Mouse (Mus musculus): ENCODE results near the gene Hacd4. TPM values are rescaled to one million over a fixed set of nuclear protein-coding genes. Genes with fewer than 3 reads are reported as not detected.
"Not testable (repeated sequence)": the region's sequence is repeated elsewhere in the genome, so short reads cannot be mapped to it uniquely, and the experiment has no call there.

Gene Hacd4
- polyA plus RNA-seq, 1 experiment from 2014 or later, result 2.1 TPM

DNA sequence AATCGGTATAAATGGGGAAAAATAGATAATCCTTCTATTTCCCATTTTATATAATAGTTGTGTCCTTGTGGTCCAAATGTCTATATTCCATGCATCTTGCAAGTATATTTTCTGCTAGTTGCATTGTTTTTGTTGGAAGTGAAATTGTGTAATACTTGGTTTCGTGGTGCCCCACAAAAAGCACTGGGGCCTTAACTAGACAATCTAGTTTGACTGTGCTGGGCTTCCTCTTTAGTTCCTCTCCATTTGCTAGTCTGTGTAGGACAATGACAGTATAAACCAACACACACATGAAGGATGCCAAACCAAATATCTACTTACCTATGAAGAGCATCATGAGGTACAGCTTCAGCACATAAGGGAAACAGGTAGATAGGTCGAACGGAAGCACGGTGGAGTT, 19.4 kb downstream of the Hacd4 start:
- WGBS, result 95% methylated on average over 5 of the region's 5 CpGs
- H3K9me3 ChIP-seq (replicated peaks), result no peaks in the 10 kb centered on the region
- H3K4me1 ChIP-seq, result no peaks in the 10 kb centered on the region
- H3K27ac ChIP-seq, result no peak overlapping the region
- H3K36me3 ChIP-seq, result no peaks in the 10 kb centered on the region
- no peaks in the 10 kb centered on the region for H3K27me3 ChIP-seq (ENCODE audit: low read depth, poor library complexity, severe bottlenecking)
- no peak overlapping the region for H3K4me3 ChIP-seq
- DNase-seq (ENCODE audit: low spot score), result no peak

DNA sequence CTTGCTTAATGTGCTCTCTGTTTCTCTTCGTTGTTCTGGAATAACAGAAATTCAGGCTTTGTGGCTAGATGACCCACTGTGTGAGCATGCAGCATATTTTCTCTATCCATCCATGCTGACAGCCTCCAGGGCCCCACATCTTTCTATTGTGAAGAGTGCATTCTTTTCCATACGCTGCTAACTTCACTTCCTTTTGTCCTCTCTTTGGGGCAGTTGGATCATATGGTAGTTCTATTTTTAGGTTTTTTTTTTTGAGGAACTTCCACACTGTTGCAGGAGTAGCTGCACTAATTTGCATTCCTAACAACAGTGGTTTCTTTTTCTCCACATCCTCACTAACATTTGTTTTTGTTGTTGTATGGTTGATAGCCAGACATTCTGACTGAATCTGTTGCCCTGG, 23.7 kb downstream of the Hacd4 start:
- H3K27me3 ChIP-seq (ENCODE audit: low read depth, poor library complexity, severe bottlenecking), result no peaks in the 10 kb centered on the region
- 81% methylated on average over 2 of the region's 2 CpGs for WGBS

DNA sequence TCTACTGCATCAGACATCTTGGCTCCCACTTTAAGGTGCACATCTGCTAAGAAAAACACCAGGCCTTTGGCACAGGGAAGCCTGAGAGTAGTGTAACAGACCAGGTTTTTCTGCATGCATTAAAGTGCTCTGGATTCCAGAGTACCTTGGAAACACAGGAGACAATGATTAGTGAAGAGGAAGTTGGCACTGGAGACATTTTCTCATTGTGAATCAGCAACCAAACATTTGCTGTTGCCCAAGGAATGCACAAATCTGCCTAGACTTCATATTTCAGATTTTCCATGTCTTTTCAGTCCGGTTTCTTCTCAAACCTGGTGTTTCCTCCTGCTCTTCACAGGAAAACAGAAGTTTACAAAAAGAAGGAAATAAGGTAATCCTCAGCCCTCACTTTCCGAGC, 26.4 kb downstream of the Hacd4 start:
- H3K27me3 ChIP-seq (ENCODE audit: low read depth, poor library complexity, severe bottlenecking), result no peaks in the 10 kb centered on the region
- no peaks in the 10 kb centered on the region for H3K4me1 ChIP-seq
- no peak overlapping the region for H3K4me3 ChIP-seq
- H3K27ac ChIP-seq, result no peak overlapping the region
- H3K9me3 ChIP-seq (replicated peaks), result no peaks in the 10 kb centered on the region
- no peak for DNase-seq (ENCODE audit: low spot score)
- 88% methylated on average over 2 of the region's 2 CpGs for WGBS
- peaks cover under 1% of the 10 kb centered on the region; the same call in 1 of the 2 replicates for H3K36me3 ChIP-seq

More for the DNA sequence above, 23.7 kb downstream of the Hacd4 start:
- DNase-seq (ENCODE audit: low spot score), result no peak
- Histone ChIP-seq H3K4me3 (no peak overlapping the region), H3K4me1 (no peaks in the 10 kb centered on the region), H3K36me3 (no peaks in the 10 kb centered on the region), H3K27ac (no peak overlapping the region), H3K9me3 (replicated peaks) (no peaks in the 10 kb centered on the region)

DNA sequence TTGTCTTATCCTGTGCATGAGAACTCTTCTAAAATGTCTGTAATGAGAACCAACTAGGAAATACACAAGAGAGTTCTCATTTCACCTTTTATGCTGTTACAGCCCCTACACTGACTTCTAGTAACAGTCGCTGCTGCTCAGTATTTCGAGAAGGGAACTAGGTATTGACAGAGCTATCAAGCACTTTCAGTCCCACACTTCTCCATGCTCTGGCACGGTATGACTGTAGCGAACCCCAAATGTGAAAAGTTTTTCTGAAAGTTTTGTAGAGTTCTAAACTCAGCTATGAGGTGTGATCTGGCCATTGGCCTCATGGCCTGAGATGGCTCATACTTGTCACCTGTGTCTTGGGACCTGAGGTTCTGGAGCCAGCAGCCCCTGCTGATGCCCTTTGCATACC, 29.4 kb downstream of the Hacd4 start:
- no peak for DNase-seq (ENCODE audit: low spot score)
- no peaks in the 10 kb centered on the region for H3K9me3 ChIP-seq (replicated peaks)
- no peaks in the 10 kb centered on the region for H3K27me3 ChIP-seq (ENCODE audit: low read depth, poor library complexity, severe bottlenecking)
- H3K36me3 ChIP-seq, result peaks cover 3% of the 10 kb centered on the region; the same call in 1 of the 2 replicates
- no peaks in the 10 kb centered on the region for H3K4me1 ChIP-seq
- 96% methylated on average over 4 of the region's 4 CpGs for WGBS
- no peak overlapping the region for H3K27ac ChIP-seq
- H3K4me3 ChIP-seq, result no peak overlapping the region

DNA sequence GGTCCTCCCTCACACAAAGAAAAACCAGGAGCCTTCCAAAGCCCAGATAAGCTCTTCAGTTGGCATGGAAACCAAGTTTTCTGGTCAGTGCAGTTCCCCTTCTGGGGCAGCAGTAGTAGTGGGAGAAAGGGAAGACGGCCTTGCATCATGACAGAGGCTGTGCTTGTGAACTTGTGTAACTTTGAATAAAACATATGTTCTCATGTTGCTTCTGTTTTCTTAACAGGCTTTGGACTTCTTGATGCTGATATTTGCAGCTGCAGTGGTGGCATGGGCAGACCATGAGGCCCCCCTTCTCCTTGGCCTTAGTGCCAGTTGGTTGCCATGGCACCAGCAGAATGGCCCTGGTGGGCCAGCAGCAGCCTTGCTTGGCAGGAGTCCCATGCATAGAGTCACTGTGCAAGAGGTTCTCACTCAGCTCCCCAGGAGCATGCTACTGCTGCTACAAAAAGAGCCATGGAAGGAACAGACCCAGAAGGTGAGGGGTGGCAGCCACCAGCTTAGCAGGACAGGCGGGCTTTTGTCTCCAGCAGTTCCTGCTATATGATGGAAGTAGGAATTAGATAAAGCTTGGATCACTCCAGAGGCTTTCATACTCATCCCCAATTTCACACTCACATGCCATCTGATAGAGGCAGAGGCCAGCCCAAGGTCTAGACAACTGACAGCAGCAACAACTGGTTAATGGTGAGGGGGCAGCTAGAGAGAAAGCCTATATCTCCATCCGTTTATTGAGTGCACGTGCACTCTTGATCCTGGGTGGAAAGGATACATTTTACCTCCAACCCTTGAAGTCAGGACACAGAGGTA, 31.6 kb downstream of the Hacd4 start:
- DNase-seq (ENCODE audit: low spot score), result no peak
- H3K27me3 ChIP-seq (ENCODE audit: low read depth, poor library complexity, severe bottlenecking), result no peaks in the 10 kb centered on the region
- 93% methylated on average over 4 of the region's 4 CpGs for WGBS
- no peaks in the 10 kb centered on the region for H3K9me3 ChIP-seq (replicated peaks)
- H3K36me3 ChIP-seq, result peaks cover 3% of the 10 kb centered on the region; the same call in 1 of the 2 replicates
- H3K4me3 ChIP-seq, result no peak overlapping the region
- H3K4me1 ChIP-seq, result no peaks in the 10 kb centered on the region
- no peak overlapping the region for H3K27ac ChIP-seq

DNA sequence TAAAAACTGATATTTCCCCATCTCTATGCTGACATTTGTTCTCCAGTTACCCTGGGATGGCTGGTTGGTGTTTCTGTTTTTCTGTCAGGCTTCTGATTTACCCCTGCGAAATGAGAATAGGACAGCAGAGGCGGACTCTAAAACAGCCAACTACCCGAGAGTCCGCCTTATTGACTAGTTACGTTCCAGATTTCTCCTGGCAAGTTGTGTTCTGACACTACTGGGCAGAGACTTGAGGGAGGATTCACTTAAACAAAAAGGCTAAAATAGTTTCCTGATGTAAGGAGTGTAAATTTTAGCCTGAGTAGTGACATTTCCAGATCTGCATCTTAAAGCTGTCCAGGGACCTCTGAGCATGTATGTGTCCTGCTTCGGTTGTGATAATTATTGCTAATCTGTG, 35.8 kb downstream of the Hacd4 start:
- Histone ChIP-seq H3K4me3 (no peak overlapping the region), H3K27me3 (ENCODE audit: low read depth, poor library complexity, severe bottlenecking) (no peaks in the 10 kb centered on the region), H3K27ac (no peak overlapping the region), H3K9me3 (replicated peaks) (no peaks in the 10 kb centered on the region), H3K36me3 (peaks cover 3% of the 10 kb centered on the region; the same call in 1 of the 2 replicates), H3K4me1 (no peaks in the 10 kb centered on the region)
- no peak for DNase-seq (ENCODE audit: low spot score)
- 92% methylated on average over 6 of the region's 6 CpGs for WGBS

DNA sequence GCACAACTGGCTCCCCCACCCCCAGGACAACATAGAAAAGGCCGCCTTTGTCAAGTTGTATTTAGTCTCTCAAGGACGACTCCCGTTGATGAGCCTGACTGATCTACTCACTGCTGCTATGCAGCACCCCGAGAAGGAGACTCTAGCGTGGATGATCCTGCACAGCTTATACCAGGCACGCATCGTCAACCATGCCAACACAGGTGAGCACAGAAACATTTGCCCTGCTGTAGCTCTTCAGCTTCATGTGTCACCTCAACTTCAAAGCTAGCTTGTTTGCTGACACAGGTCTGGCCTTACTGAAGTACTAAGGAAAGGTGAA, 37.8 kb downstream of the Hacd4 start:
- no peak overlapping the region for H3K27ac ChIP-seq
- DNase-seq (ENCODE audit: low spot score), result no peak
- H3K4me3 ChIP-seq, result no peak overlapping the region
- no peaks in the 10 kb centered on the region for H3K4me1 ChIP-seq
- 90% methylated on average over 7 of the region's 7 CpGs for WGBS
- H3K27me3 ChIP-seq (ENCODE audit: low read depth, poor library complexity, severe bottlenecking), result no peaks in the 10 kb centered on the region
- H3K9me3 ChIP-seq (replicated peaks), result no peaks in the 10 kb centered on the region
- no peaks in the 10 kb centered on the region for H3K36me3 ChIP-seq

DNA sequence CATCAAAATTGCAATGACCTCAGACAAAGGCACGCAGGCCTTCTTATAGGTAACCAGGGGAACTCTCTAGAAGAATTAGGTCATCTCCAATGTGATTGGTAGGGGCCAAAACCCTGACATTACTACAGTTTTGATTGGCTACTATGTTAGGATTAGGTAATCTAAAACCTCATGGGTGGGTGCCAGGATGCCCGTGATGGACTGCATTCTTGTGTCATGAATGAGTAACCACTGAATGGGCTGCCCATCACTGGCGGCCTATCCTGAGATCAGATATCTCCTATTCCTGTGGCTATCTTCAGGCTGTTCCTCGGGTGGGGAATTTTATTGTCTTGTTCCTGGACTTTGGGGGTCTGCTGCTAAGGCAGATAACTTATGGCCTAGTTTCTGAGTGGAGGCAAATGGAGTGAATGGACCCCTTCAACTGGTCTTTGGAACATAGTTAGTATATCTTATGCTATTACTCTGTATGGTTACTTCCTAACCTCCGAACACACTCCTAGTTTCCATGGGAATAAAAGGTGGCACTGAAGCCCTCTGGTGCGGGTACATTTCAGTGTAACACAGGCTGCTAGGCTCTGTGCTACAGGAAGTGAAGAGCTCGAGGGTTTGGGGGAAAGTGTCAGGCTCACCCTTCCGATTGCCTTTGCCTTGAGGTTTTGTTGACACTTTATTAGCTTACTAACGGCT, 38.3 kb downstream of the Hacd4 start:
- Histone ChIP-seq H3K27ac (no peak overlapping the region), H3K9me3 (replicated peaks) (no peaks in the 10 kb centered on the region), H3K36me3 (no peaks in the 10 kb centered on the region), H3K27me3 (ENCODE audit: low read depth, poor library complexity, severe bottlenecking) (no peaks in the 10 kb centered on the region), H3K4me3 (no peak overlapping the region), H3K4me1 (no peaks in the 10 kb centered on the region)
- no peak for DNase-seq (ENCODE audit: low spot score)
- 82% methylated on average over 9 of the region's 9 CpGs for WGBS

DNA sequence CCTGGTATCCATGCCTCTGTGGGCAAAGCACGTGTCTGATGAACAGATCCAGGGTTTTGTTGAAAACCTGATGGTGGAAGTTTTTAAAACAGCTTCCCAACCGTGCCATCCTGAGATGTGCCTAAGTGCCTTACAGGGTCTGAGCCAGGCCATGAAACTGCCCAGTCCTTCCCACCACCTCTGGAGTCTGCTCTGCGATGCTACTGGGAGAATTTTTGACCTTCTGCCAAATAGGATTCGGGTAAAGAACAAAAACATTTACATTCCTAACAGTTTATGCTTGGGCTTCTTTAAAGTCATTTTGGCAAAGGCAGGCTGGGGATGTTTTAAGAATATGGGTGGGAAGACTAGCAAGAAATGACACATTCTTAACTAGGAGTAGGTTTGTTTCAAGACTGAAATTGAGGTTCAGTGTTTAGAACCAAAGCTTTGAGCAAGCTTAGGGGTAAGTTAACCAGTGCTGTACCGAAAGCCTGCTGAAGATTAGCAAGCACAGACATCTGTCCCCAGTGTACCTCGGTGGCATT, 41.7 kb downstream of the Hacd4 start:
- Histone ChIP-seq H3K9me3 (replicated peaks) (no peaks in the 10 kb centered on the region), H3K27ac (no peak overlapping the region), H3K4me1 (no peaks in the 10 kb centered on the region), H3K36me3 (no peaks in the 10 kb centered on the region), H3K27me3 (ENCODE audit: low read depth, poor library complexity, severe bottlenecking) (no peaks in the 10 kb centered on the region), H3K4me3 (no peak overlapping the region)
- 88% methylated on average over 6 of the region's 6 CpGs for WGBS
- DNase-seq (ENCODE audit: low spot score), result no peak

DNA sequence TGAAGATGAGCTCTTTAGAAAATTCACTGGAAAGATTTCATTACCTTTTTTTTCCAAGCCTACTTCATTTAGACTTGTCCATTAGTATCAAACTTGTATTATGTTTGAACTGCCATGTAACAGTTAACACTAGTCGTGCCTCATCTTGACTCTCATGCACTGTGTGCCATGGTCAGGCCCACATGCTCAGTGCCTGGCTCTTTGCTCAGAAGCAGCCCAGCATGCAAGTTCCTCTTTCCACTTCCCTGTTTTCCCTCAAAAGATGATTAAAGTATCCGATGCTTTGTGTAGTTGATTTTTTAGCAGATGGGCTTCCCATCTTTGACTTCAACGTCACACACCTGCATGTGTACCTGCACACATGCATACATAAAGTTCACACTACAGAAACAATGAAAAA, 43.0 kb downstream of the Hacd4 start:
- no peaks in the 10 kb centered on the region for H3K9me3 ChIP-seq (replicated peaks)
- no peaks in the 10 kb centered on the region for H3K27me3 ChIP-seq (ENCODE audit: low read depth, poor library complexity, severe bottlenecking)
- H3K36me3 ChIP-seq, result no peaks in the 10 kb centered on the region
- DNase-seq (ENCODE audit: low spot score), result no peak
- H3K27ac ChIP-seq, result no peak overlapping the region
- H3K4me3 ChIP-seq, result no peak overlapping the region
- no peaks in the 10 kb centered on the region for H3K4me1 ChIP-seq
- 95% methylated on average over 3 of the region's 3 CpGs for WGBS

DNA sequence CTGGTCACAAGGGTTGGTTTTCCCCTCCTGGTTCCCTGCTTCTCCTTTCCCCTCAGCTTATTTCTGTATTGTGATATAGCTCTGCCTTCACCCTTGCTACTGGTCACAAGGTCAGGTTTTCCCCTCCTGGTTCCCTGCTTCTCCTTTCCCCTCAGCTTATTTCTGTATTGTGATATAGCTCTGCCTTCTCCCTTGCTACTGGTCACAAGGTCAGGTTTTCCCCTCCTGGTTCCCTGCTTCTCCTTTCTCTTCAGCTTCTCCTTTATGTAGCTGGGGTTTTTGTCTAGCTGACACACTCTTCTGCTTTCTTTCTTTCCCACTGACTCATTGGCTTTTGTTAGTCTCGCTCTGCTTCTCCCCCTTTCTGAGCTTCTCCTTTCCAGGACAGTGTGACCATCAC, 48.1 kb downstream of the Hacd4 start:
- H3K27ac ChIP-seq; H3K4me1 ChIP-seq; H3K36me3 ChIP-seq; H3K27me3 ChIP-seq (ENCODE audit: low read depth, poor library complexity, severe bottlenecking); DNase-seq (ENCODE audit: low spot score); H3K4me3 ChIP-seq; H3K9me3 ChIP-seq (replicated peaks): not testable (repeated sequence)
- WGBS, result 93% methylated on average over 1 of the region's 1 CpGs

DNA sequence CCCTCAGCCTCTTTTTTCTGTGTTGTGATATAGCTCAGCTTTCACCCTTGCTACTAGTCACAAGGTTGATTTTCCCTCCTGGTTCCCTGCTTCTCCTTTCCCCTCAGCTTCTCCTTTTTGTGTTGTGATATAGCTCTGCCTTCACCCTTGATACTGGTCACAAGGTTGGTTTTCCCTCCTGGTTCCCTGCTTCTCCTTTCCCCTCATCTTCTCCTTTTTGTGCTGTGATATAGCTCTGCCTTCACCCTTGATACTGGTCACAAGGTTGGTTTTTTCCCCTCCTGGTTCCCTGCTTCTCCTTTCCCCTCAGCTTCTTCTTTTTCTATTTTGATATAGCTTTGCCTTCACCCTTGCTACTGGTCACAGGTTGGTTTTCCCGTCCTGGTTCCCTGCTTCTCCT, 48.7 kb downstream of the Hacd4 start:
- H3K4me1 ChIP-seq, result no peaks in the 10 kb centered on the region
- H3K27ac ChIP-seq, result no peak overlapping the region
- no peaks in the 10 kb centered on the region for H3K9me3 ChIP-seq (replicated peaks)
- WGBS, result 96% methylated on average over 1 of the region's 1 CpGs
- H3K36me3 ChIP-seq, result no peaks in the 10 kb centered on the region
- DNase-seq (ENCODE audit: low spot score), result no peak
- no peak overlapping the region for H3K4me3 ChIP-seq
- H3K27me3 ChIP-seq (ENCODE audit: low read depth, poor library complexity, severe bottlenecking), result no peaks in the 10 kb centered on the region

All from limb, embryonic 10.5 days (tissue).